In the genomic region with DNA sequence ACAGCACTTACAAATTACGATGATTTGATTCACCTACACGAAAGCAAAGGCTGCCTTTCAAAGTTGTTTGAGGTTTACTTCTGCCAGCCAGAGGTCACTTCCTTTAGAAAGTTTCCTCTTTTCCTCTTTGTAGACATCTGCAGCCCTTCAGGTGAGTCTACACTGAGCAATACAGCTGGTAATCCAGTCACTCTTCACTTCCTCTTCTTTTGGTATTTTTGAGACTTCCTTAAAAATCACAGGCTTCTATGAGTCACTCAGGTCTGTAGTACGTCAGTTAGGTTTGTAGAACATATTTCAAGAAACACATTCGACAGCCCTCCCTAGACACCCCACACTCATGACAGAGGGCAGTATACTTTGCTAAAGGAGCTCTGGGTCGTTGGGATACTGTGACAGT, we compare ENCODE assay signal across 15 mouse cellular contexts. TPM values are rescaled to one million over a fixed set of nuclear protein-coding genes. Genes with fewer than 3 reads are reported as not detected.
"Had no signal": no experiment of that assay in that cellular context is flagged by ENCODE, and none has a peak within 500 bp of the region (broad histone marks: within the 10 kb centered on the region; RNA-seq: fewer than 3 reads in every experiment).

No protein-coding gene starts in this region.

- H3K36me3 ChIP-seq: kidney, embryonic 15.5 days; limb, embryonic 10.5 days; liver, embryonic 15.5 days; midbrain, embryonic 13.5 days had no signal

- DNase-seq: kidney, postnatal 14 days; lung, embryonic 14.5 days; lung, postnatal 10 days; lung, postnatal 4 days; spleen, adult 18-20 months; thymus, postnatal 4 days had no signal

- ATAC-seq: midbrain, embryonic 13.5 days had no signal

- H3K27ac ChIP-seq: kidney, embryonic 15.5 days; left cerebral cortex, adult 2 months; limb, embryonic 10.5 days; liver, embryonic 15.5 days; midbrain, embryonic 13.5 days; stomach, postnatal 0 days had no signal

- H3K4me2 ChIP-seq: kidney, embryonic 15.5 days; liver, embryonic 11.5 days; liver, embryonic 15.5 days; lung, embryonic 14.5 days; midbrain, embryonic 13.5 days had no signal

- H3K9me3 ChIP-seq: kidney, embryonic 15.5 days; limb, embryonic 10.5 days; liver, embryonic 15.5 days; midbrain, embryonic 13.5 days had no signal

- H3K9ac ChIP-seq: kidney, embryonic 15.5 days; liver, embryonic 15.5 days; lung, embryonic 14.5 days; midbrain, embryonic 13.5 days had no signal

- H3K4me1 ChIP-seq: kidney, embryonic 15.5 days; limb, embryonic 10.5 days; liver, embryonic 15.5 days; midbrain, embryonic 13.5 days had no signal

- H3K27me3 ChIP-seq: kidney, embryonic 15.5 days; liver, embryonic 15.5 days; midbrain, embryonic 13.5 days had no signal

- H3K4me3 ChIP-seq: kidney, embryonic 15.5 days; left cerebral cortex, adult 2 months; limb, embryonic 10.5 days; liver, embryonic 15.5 days; midbrain, embryonic 13.5 days had no signal

RNA-seq across cellular contexts. Expression of a gene that starts 6.7 kb away (rescaled TPM):
- total RNA-seq: left cerebral cortex, adult 2 months had no signal
- polyA plus RNA-seq: midbrain, embryonic 13.5 days; neural tube, embryonic 14.5 days had no signal

RNA-seq across cellular contexts. Expression of a gene that starts 58.6 kb away (rescaled TPM):
- total RNA-seq: midbrain, postnatal 0 days had no signal
- polyA plus RNA-seq: limb, embryonic 10.5 days; lung, embryonic 14.5 days; midbrain, embryonic 13.5 days; midbrain, postnatal 0 days; stomach, postnatal 0 days had no signal
